Mouse (Mus musculus) cerebellum, postnatal 14 days (tissue): ENCODE results near the gene Egfl8.

Experiments used
- DNase-seq, 2 experiments: peaks; one replicate each; pipeline ENCODE4 v3.0.0; 2021; ENCODE audit warnings: mixed read lengths in 2 of 2

Gene Egfl8

DNA sequence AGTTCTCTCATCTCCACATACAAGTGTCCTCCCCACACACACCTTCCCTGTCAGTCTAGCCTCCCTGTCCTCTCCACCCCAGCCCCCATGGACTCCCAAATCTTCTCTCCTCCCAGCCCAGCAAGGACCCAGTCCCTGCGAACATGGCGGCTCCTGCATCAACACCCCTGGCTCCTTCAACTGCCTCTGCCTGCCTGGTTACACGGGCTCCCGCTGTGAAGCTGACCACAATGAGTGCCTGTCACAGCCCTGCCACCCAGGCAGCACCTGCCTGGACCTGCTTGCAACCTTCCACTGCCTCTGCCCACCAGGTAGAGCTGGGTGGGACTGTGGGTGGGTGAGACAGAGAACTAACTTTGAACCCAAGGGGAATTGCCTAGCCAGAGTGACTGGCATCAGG, 45.9 kb downstream of the Egfl8 start:
- DNase-seq: no peak

DNA sequence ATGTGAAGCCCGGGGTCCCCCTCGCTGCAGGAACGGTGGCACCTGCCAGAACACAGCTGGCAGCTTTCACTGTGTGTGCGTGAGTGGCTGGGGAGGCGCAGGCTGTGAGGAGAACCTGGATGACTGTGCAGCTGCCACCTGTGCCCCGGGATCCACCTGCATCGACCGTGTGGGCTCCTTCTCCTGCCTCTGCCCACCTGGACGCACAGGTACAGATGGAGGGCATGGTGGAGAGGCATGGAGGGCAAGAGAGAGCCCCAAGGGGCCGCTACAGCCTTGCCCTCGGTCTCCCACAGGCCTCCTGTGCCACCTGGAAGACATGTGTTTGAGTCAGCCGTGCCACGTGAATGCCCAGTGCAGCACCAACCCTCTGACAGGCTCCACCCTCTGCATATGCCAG, 47.4 kb downstream of the Egfl8 start:
- no peak for DNase-seq

DNA sequence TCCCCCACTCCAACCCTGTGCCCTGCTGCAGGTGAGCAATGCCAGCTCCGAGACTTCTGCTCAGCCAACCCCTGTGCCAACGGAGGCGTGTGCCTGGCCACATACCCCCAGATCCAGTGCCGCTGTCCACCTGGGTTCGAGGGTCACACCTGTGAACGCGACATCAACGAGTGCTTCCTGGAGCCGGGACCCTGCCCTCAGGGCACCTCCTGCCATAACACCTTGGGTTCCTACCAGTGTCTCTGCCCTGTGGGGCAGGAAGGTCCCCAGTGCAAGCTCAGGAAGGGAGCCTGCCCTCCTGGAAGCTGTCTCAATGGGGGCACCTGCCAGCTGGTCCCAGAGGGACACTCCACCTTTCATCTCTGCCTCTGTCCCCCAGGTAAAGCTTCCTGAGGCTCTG, 48.5 kb downstream of the Egfl8 start:
- DNase-seq: no peak

GRCm38 (mm10) chr17:34564796-34565195, 51.0 kb downstream of the Egfl8 start:
- DNase-seq: no peak

- no peak for DNase-seq
Measured at GRCm38 (mm10) chr17:34564003-34564421, 51.8 kb downstream of the Egfl8 start, which contains the start of gene Notch4. Gene Notch4, plus strand, starts transcription at chr17:34564268.

- DNase-seq: no peak
Measured at GRCm38 (mm10) chr17:34563354-34563753, 52.4 kb downstream of the Egfl8 start.
